Mouse (Mus musculus) intestine, postnatal 0 days (tissue): ENCODE measurements around the gene Snupn. TPM values are rescaled to one million over a fixed set of nuclear protein-coding genes. Genes with fewer than 3 reads are reported as not detected.

Experiments used
- ATAC-seq: fragments of 200-750 bp; cut with Nextera tagmentation; 2 replicates; pipeline ENCODE4 v1.8.0; 2017; ENCODE audit warnings: mild to moderate bottlenecking, moderate TSS enrichment, moderate library complexity
- H3K27ac ChIP-seq: fragments of 300-500 bp; sonication (generic); 2 replicates; pipeline ENCODE4 v1.5.1; 2014; ENCODE audit warnings: mild to moderate bottlenecking, low read depth, low read length, moderate library complexity
- H3K27me3 ChIP-seq: fragments of 300-500 bp; sonication (generic); replicated peaks from 2 replicates; pipeline ENCODE4 v1.6.1; 2014; ENCODE audit warnings: low read length, mixed read lengths; ENCODE audit not compliant: control insufficient read depth, insufficient read depth
- H3K36me3 ChIP-seq: fragments of 300-500 bp; sonication (generic); 2 replicates; pipeline ENCODE4 v1.6.1; 2014; ENCODE audit warnings: mild to moderate bottlenecking, moderate library complexity; ENCODE audit not compliant: control insufficient read depth, insufficient read depth
- H3K4me1 ChIP-seq: fragments of 300-500 bp; sonication (generic); replicated peaks from 2 replicates; pipeline ENCODE4 v1.6.1; 2014; ENCODE audit warnings: antibody characterized with exemption, low read length, mixed read lengths; ENCODE audit not compliant: control insufficient read depth, insufficient read depth
- H3K4me2 ChIP-seq: fragments of 300-500 bp; sonication (generic); replicated peaks from 2 replicates; pipeline ENCODE4 v1.6.1; 2014; ENCODE audit warnings: low read depth, mild to moderate bottlenecking, moderate library complexity
- H3K4me3 ChIP-seq: fragments of 300-500 bp; sonication (generic); 2 replicates; pipeline ENCODE4 v1.5.1; 2014; ENCODE audit warnings: low read depth, low read length
- H3K9ac ChIP-seq: fragments of 300-500 bp; sonication (generic); 2 replicates; pipeline ENCODE4 v1.6.1; 2014; ENCODE audit warnings: mild to moderate bottlenecking, low read depth, low read length
- H3K9me3 ChIP-seq: fragments of 300-500 bp; sonication (generic); 2 replicates; pipeline ENCODE4 v1.6.1; 2016; ENCODE audit warnings: mixed run types; ENCODE audit not compliant: control insufficient read depth
- CTCF ChIP-seq: sonication (generic); IDR thresholded peaks from 2 replicates; pipeline ENCODE4 v1.5.1; 2016; ENCODE audit warnings: low read depth, mild to moderate bottlenecking, control low read depth, antibody characterized with exemption, moderate library complexity
- WGBS: fragments of 180-500 bp; shearing (Covaris S2); extraction: QIAGEN DNeasy Blood & Tissue Kit; methylation state at CpG from one replicate; pipeline ENCODE4 v1.1.7; 2014; 5-methylcytosine and 5-hydroxymethylcytosine counted together
- polyA plus RNA-seq: library from polyadenylated mRNA; unstranded; fragments of >200 nt; fragmentation: Nextera tagmentation; extraction: Ambion mirVana; gene quantifications from 2 replicates; pipeline ENCODE4 v1.2.1, GENCODE M21; 2015

Snupn gene
- polyA plus RNA-seq, 1 experiment from 2014 or later = 5.9 TPM

DNA sequence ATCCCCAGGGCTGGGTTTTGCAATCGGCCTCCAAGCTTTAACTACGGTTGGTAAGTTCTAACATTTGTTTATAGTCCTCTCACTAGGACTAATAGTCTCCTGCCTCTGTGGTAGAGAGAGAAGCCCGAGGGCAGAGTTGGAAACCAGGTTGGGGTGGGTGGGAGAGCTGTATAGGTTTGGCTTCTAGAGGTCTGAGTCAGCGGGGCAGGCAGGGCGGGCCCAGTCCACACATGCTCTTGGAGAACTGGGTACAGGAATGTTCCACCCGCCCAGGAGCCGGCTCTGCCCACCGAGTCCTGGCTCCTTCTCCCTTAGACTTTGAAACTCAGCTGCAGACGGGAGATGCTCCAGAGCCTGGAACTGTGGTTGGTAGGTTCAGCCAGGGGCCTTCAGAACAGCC, 36.7 kb upstream of the Snupn start:
- Histone ChIP-seq H3K4me1 (no peaks in the 10 kb centered on the region), H3K27me3 (no peaks in the 10 kb centered on the region), H3K9me3 (no peaks in the 10 kb centered on the region), H3K4me2 (no peak overlapping the region), H3K9ac (no peak overlapping the region), H3K36me3 (peaks cover 15% of the 10 kb centered on the region; the same call in 1 of the 2 replicates), H3K4me3 (no peak overlapping the region), H3K27ac (no peak overlapping the region)
- ATAC-seq = 0 out of 2 replicates have a peak, but pooled peaks have one; percentile 25
- WGBS = 73% methylated on average over 9 of the region's 9 CpGs
- TF ChIP-seq CTCF = no peak

DNA sequence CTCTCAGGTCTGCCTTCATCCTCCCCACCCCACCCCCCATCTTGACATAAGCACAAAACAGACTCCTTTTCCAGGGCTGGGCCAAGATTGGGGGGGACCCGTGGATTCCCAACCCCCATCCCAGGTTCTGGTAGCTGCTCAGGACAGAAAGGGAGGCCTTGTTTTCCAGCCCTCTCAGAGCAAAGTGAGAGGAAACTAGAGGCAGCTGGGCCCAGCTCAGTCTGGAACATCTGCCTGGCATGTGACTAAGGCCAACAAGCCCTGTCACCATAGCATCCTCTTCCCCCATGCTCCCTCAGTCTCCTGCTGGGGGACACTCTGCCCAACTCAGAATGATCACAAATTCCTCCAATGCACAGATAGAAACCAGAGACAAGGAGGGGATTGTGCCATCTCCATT, 35.6 kb upstream of the Snupn start:
- no peak overlapping the region for H3K4me3 ChIP-seq
- no peaks in the 10 kb centered on the region for H3K27me3 ChIP-seq
- H3K4me1 ChIP-seq = no peaks in the 10 kb centered on the region
- H3K36me3 ChIP-seq = peaks cover 15% of the 10 kb centered on the region; the same call in 1 of the 2 replicates
- H3K9me3 ChIP-seq = no peaks in the 10 kb centered on the region
- no peak for TF ChIP-seq CTCF
- H3K4me2 ChIP-seq = no peak overlapping the region
- H3K9ac ChIP-seq = no peak overlapping the region
- WGBS = 82% methylated on average over 1 of the region's 1 CpGs
- no peak overlapping the region for H3K27ac ChIP-seq
- ATAC-seq = no peak

DNA sequence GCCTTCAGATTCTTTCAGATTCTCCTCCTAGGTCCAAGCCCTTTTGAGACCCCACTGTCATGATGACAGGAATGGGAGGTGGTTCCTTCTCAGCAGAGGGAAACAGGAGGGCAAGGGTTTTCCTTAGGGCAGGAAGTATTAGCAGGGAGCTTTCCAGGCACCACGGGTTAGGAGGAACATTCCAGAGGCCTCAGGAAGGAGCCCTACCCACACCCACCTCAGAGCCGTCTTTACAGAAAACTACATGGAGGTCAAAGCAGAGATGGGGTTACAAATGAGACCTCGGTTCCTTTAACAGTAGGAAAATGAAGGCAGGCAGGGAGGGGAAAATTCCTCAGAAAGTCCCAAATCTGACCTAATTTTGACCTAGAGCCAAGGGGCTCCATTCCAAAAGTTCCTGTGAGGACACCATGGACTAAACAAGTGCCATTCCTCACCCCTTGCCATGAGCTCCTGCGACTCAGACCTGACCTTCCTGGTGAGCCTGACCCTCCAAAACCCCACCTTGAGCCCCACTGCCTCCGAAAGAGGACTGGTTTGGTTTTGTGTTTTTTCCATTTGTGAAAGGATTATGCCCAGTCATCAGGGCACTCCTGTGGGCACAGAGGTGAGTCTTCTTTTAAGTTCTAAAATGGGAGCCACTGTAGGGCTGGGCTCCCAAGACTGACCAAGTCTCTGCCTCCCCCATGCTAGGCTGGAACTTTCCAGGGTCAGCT, 34.8 kb upstream of the Snupn start:
- Histone ChIP-seq H3K36me3 (peaks cover 15% of the 10 kb centered on the region; the same call in 1 of the 2 replicates), H3K9ac (no peak overlapping the region), H3K4me2 (no peak overlapping the region), H3K27me3 (no peaks in the 10 kb centered on the region), H3K4me3 (no peak overlapping the region), H3K27ac (no peak overlapping the region), H3K9me3 (no peaks in the 10 kb centered on the region), H3K4me1 (no peaks in the 10 kb centered on the region)
- no peak for ATAC-seq
- WGBS = 75% methylated on average over 5 of the region's 5 CpGs
- TF ChIP-seq CTCF = no peak

DNA sequence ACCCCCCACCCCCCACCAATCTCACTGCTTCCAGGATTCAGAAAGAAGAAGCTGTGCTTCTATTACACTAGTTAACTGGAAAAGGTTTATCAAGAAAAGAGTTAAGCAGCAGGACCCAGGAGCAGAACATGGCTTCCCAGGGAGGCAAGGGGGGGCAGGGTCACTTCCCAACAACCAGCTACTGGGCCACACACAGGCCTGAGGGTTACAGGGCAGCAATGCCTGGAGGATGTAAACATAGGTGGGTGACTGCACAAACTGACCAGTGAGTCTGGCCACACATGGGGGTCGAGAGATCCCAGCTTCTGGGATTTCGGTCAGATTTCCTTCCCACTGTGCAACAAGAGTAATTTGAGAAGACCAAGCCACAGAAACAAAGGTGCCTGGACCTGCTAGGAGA, 33.5 kb upstream of the Snupn start:
- no peaks in the 10 kb centered on the region for H3K9me3 ChIP-seq
- ATAC-seq = no peak
- H3K27me3 ChIP-seq = no peaks in the 10 kb centered on the region
- H3K4me3 ChIP-seq = no peak overlapping the region
- H3K4me2 ChIP-seq = no peak overlapping the region
- no peaks in the 10 kb centered on the region for H3K4me1 ChIP-seq
- H3K27ac ChIP-seq = no peak overlapping the region
- TF ChIP-seq CTCF = no peak
- peaks cover 15% of the 10 kb centered on the region; the same call in 1 of the 2 replicates for H3K36me3 ChIP-seq
- 72% methylated on average over 2 of the region's 2 CpGs for WGBS
- H3K9ac ChIP-seq = no peak overlapping the region

DNA sequence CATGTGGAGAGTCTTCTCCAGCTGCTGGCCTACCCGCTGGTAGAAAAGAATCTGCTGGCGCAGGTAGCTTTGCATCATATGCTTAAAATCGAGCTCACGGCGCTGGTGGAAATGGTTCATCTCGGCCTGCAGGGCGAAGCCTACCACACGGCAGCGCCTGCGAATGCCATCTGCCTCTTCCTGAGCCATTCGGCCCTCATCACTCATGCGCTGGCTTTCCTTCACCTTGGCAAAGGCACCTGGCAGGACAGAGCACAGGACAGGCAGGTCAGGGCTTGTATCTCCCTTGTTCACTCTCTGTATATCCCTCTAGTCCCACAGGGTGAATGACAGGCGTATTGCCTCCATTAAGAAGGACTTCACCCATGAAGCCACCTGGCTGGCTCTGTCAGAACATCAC, 32.2 kb upstream of the Snupn start:
- WGBS = 97% methylated on average over 13 of the region's 13 CpGs
- H3K4me1 ChIP-seq = no peaks in the 10 kb centered on the region
- no peak overlapping the region for H3K27ac ChIP-seq
- H3K36me3 ChIP-seq = peaks cover 18% of the 10 kb centered on the region; the same call in 1 of the 2 replicates
- H3K27me3 ChIP-seq = no peaks in the 10 kb centered on the region
- no peak overlapping the region for H3K4me3 ChIP-seq
- no peak overlapping the region for H3K4me2 ChIP-seq
- H3K9ac ChIP-seq = no peak overlapping the region
- TF ChIP-seq CTCF = no peak
- H3K9me3 ChIP-seq = no peaks in the 10 kb centered on the region
- ATAC-seq = no peak

DNA sequence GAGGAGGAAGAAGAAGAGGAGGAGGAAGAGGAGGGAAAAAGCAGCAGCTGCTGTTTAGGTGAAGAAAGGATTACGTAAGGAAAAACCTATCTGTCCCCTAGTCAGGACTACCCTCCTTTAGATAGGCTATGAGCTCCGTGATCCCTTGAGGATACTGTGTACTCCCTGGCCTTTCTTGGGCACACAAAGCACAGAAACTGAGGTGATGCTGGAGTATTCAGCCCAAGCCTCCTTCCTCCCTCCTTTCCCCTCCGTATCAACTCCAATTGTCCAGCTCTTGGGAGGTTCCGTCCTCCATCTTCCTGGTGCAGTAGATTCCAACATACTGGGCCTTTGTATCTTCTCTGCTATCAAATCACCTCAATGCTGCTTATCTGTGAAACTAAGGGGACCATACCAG, 27.9 kb upstream of the Snupn start:
- H3K4me2 ChIP-seq = peak overlapping the region; percentile 81; the same call in 1 of the 2 replicates
- H3K9me3 ChIP-seq = no peaks in the 10 kb centered on the region
- no peak overlapping the region for H3K9ac ChIP-seq
- no peaks in the 10 kb centered on the region for H3K27me3 ChIP-seq
- no peaks in the 10 kb centered on the region for H3K4me1 ChIP-seq
- WGBS = 91% methylated on average over 4 of the region's 4 CpGs
- no peak for TF ChIP-seq CTCF
- peaks cover 15% of the 10 kb centered on the region; the same call in 1 of the 2 replicates for H3K36me3 ChIP-seq
- H3K4me3 ChIP-seq = no peak overlapping the region
- no peak for ATAC-seq
- H3K27ac ChIP-seq = no peak overlapping the region
